Comparison of ENCODE assay signal across 13 mouse cellular contexts in genomic region chr2:166010321-166010720, GRCm38 (mm10). TPM values are rescaled to one million over a fixed set of nuclear protein-coding genes. Genes with fewer than 3 reads are reported as not detected.
DNase-seq lines count a peak whose midpoint lies in the region; ATAC-seq and TF ChIP-seq lines count a peak whose summit lies in the region.
"Had no signal": no experiment of that assay in that cellular context is flagged by ENCODE, and none has a peak within 500 bp of the region (broad histone marks: within the 10 kb centered on the region; RNA-seq: fewer than 3 reads in every experiment).

No protein-coding gene starts in this region.

- no peaks in the 10 kb centered on the region for H3K36me3 ChIP-seq in heart, embryonic 12.5 days
- H3K36me3 ChIP-seq in forebrain, embryonic 16.5 days (ENCODE audit: control insufficient read depth, insufficient read depth): no peaks in the 10 kb centered on the region
- H3K36me3 ChIP-seq in stomach, embryonic 15.5 days: no peaks in the 10 kb centered on the region
- H3K36me3 ChIP-seq: G1E; neural tube, embryonic 15.5 days had no signal

- H3K27me3 ChIP-seq in heart, embryonic 12.5 days (replicated peaks): no peaks in the 10 kb centered on the region
- H3K27me3 ChIP-seq in forebrain, embryonic 16.5 days (replicated peaks; ENCODE audit: control insufficient read depth, insufficient read depth, low read length): no peaks in the 10 kb centered on the region
- no peaks in the 10 kb centered on the region for H3K27me3 ChIP-seq in stomach, embryonic 15.5 days (replicated peaks)
- H3K27me3 ChIP-seq: megakaryocyte, embryonic 14.5 days; neural tube, embryonic 15.5 days had no signal

- H3K9ac ChIP-seq in heart, embryonic 12.5 days: no peak overlapping the region
- H3K9ac ChIP-seq in forebrain, embryonic 16.5 days (replicated peaks; ENCODE audit: low read depth, low read length): no peak overlapping the region
- H3K9ac ChIP-seq in stomach, embryonic 15.5 days: no peak overlapping the region
- H3K9ac ChIP-seq: neural tube, embryonic 15.5 days had no signal

- 48% methylated on average over 12 of the region's 12 CpGs for WGBS in heart, embryonic 12.5 days
- WGBS in forebrain, embryonic 16.5 days: 48% methylated on average over 12 of the region's 12 CpGs
- 55% methylated on average over 12 of the region's 12 CpGs for WGBS in stomach, embryonic 15.5 days

- H3K4me2 ChIP-seq in heart, embryonic 12.5 days: peak overlapping the region; percentile 17; the same call in 1 of the 2 replicates
- 0 out of 2 replicates have a peak overlapping the region, but pooled peaks have one; percentile 19 for H3K4me2 ChIP-seq in forebrain, embryonic 16.5 days (ENCODE audit: low read length)
- no peak overlapping the region for H3K4me2 ChIP-seq in stomach, embryonic 15.5 days
- H3K4me2 ChIP-seq: neural tube, embryonic 15.5 days had no signal

- H3K4me3 ChIP-seq in heart, embryonic 12.5 days: no peak overlapping the region
- H3K4me3 ChIP-seq in left cerebral cortex, adult 2 months: no peak overlapping the region
- no peak overlapping the region for H3K4me3 ChIP-seq in forebrain, embryonic 16.5 days (replicated peaks; ENCODE audit: low read length)
- no peak overlapping the region for H3K4me3 ChIP-seq in stomach, embryonic 15.5 days (replicated peaks)
- H3K4me3 ChIP-seq: neural tube, embryonic 15.5 days had no signal

- no peak for DNase-seq in heart, adult 18-20 months
- no peak for DNase-seq in left cerebral cortex, adult 2 months (ENCODE audit: extremely low spot score in 1 of 2, low spot score in 2 of 2)
- DNase-seq in left cerebral cortex, postnatal 14 days (ENCODE audit: low spot score in 2 of 2): no peak
- DNase-seq in left cerebral cortex, adult 9 months (ENCODE audit: low spot score in 2 of 2): no peak
- DNase-seq: kidney, adult 9 months; lung, adult 2 months; thymus, adult 18-20 months had no signal

- H3K27ac ChIP-seq in heart, embryonic 12.5 days (ENCODE audit: poor library complexity, severe bottlenecking): no peak overlapping the region
- peak overlapping the region; percentile 82 for H3K27ac ChIP-seq in left cerebral cortex, adult 2 months
- H3K27ac ChIP-seq in forebrain, embryonic 16.5 days (ENCODE audit: low read length): peak overlapping the region; percentile 66; the same call in 1 of the 2 replicates
- peak overlapping the region; percentile 57; the same call in 1 of the 2 replicates for H3K27ac ChIP-seq in stomach, embryonic 15.5 days

- peaks cover 44% of the 10 kb centered on the region for H3K4me1 ChIP-seq in heart, embryonic 12.5 days (replicated peaks)
- H3K4me1 ChIP-seq in forebrain, embryonic 16.5 days (replicated peaks; ENCODE audit: control insufficient read depth, insufficient read depth, low read length): peaks cover 19% of the 10 kb centered on the region
- peaks cover 24% of the 10 kb centered on the region for H3K4me1 ChIP-seq in stomach, embryonic 15.5 days

- H3K9me3 ChIP-seq in heart, embryonic 12.5 days (replicated peaks): no peaks in the 10 kb centered on the region
- H3K9me3 ChIP-seq in forebrain, embryonic 16.5 days (ENCODE audit: control insufficient read depth, low read length): no peaks in the 10 kb centered on the region
- no peaks in the 10 kb centered on the region for H3K9me3 ChIP-seq in stomach, embryonic 15.5 days
- H3K9me3 ChIP-seq: G1E; megakaryocyte, embryonic 14.5 days; neural tube, embryonic 15.5 days had no signal

- TF ChIP-seq CTCF in left cerebral cortex, adult 2 months (IDR thresholded peaks at IDR 0.05): no peak

- intact Hi-C loops in left cerebral cortex, adult 2 months (cut with DNase I): no loop called here
- intact Hi-C loops in left cerebral cortex, postnatal 14 days (cut with DNase I): no loop called here

- ATAC-seq in heart, embryonic 12.5 days (ENCODE audit: insufficient number of reproducible peaks, low FRiP score): no peak
- 0 out of 2 replicates have a peak, but pooled peaks have one; percentile 40 for ATAC-seq in forebrain, embryonic 16.5 days
- ATAC-seq in stomach, embryonic 15.5 days (ENCODE audit: insufficient read depth, low FRiP score, low read depth): no peak

RNA-seq across cellular contexts. Expression of gene Ncoa3, which starts 17.9 kb away (rescaled TPM):
- 16.4 and 17.4 TPM in 2 replicates for polyA plus RNA-seq in heart, embryonic 12.5 days (2016; fragmentation: Nextera tagmentation; extraction: Ambion mirVana)
- total RNA-seq in heart, adult 18-20 months (2021): 10 to 100 TPM; 29.2 to 30.2 TPM
- 10 to 100 TPM; 32.5 to 37.9 TPM for total RNA-seq in left cerebral cortex, adult 2 months (2021)
- 10 to 100 TPM; 32.0 to 34.7 TPM for total RNA-seq in left cerebral cortex, postnatal 14 days (2021)
- 10.6 and 11.3 TPM in 2 replicates for polyA plus RNA-seq in forebrain, embryonic 16.5 days (2015; fragmentation: Nextera tagmentation; extraction: Ambion mirVana)
- polyA plus RNA-seq in stomach, embryonic 15.5 days (2015; fragmentation: Nextera tagmentation; extraction: Ambion mirVana): 12.9 and 14.1 TPM in 2 replicates
